Mouse (Mus musculus) thymus, postnatal 4 days (tissue): ENCODE data around the gene Gad1.

Experiments used
- DNase-seq: peaks from one replicate; pipeline ENCODE4 v3.0.0; 2021

Gad1 gene

GRCm38 (mm10) chr2:70629921-70630320, 77.0 kb downstream of the Gad1 start:
- no peak for DNase-seq

- no peak for DNase-seq
These were observed 78.4 kb downstream of the Gad1 start for GRCm38 (mm10) chr2:70631321-70631720.

GRCm38 (mm10) chr2:70632412-70632811, 79.5 kb downstream of the Gad1 start:
- no peak for DNase-seq

- DNase-seq = no peak
These were observed 81.3 kb downstream of the Gad1 start for GRCm38 (mm10) chr2:70634028-70634690.

- peak; percentile 22 for DNase-seq
These were observed 88.1 kb downstream of the Gad1 start for GRCm38 (mm10) chr2:70640968-70641367.

- DNase-seq = no peak
These were observed 90.2 kb downstream of the Gad1 start for GRCm38 (mm10) chr2:70642971-70643565.

GRCm38 (mm10) chr2:70645266-70645780, 92.5 kb downstream of the Gad1 start:
- DNase-seq = no peak

- no peak for DNase-seq
These were observed 94.8 kb downstream of the Gad1 start for GRCm38 (mm10) chr2:70647681-70648080.

GRCm38 (mm10) chr2:70648271-70648670, 95.4 kb downstream of the Gad1 start:
- no peak for DNase-seq

- no peak for DNase-seq
These were observed 96.6 kb downstream of the Gad1 start for GRCm38 (mm10) chr2:70649471-70649870.
